Mouse (Mus musculus) limb, embryonic 12.5 days (tissue): ENCODE data around the gene Dab2ip. TPM values are rescaled to one million over a fixed set of nuclear protein-coding genes. Genes with fewer than 3 reads are reported as not detected.

ENCODE experiments used
- ATAC-seq: fragments of 200-750 bp; cut with Nextera tagmentation; 2 replicates; pipeline ENCODE4 v1.8.0; 2017; ENCODE audit warnings: low read depth, moderate TSS enrichment; ENCODE audit not compliant: insufficient number of reproducible peaks, insufficient read depth, low FRiP score, low TSS enrichment
- H3K27ac ChIP-seq: fragments of 300-500 bp; sonication (generic); 2 replicates; pipeline ENCODE4 v1.5.1; 2016; ENCODE audit warnings: mild to moderate bottlenecking, moderate library complexity
- H3K27me3 ChIP-seq: fragments of 300-500 bp; sonication (generic); 2 replicates; pipeline ENCODE4 v1.6.1; 2016; ENCODE audit warnings: mild to moderate bottlenecking, moderate library complexity
- H3K36me3 ChIP-seq: fragments of 300-500 bp; sonication (generic); 2 replicates; pipeline ENCODE4 v1.6.1; 2016; ENCODE audit warnings: mild to moderate bottlenecking, moderate library complexity
- H3K4me1 ChIP-seq: fragments of 300-500 bp; sonication (generic); replicated peaks from 2 replicates; pipeline ENCODE4 v1.6.1; 2016
- H3K4me2 ChIP-seq: fragments of 300-500 bp; sonication (generic); 2 replicates; pipeline ENCODE4 v1.6.1; 2016; ENCODE audit warnings: mild to moderate bottlenecking, moderate library complexity
- H3K4me3 ChIP-seq: fragments of 300-500 bp; sonication (generic); replicated peaks from 2 replicates; pipeline ENCODE4 v1.5.1; 2016; ENCODE audit warnings: mild to moderate bottlenecking
- H3K9ac ChIP-seq: fragments of 300-500 bp; sonication (generic); replicated peaks from 2 replicates; pipeline ENCODE4 v1.6.1; 2016; ENCODE audit warnings: mild to moderate bottlenecking, moderate library complexity
- H3K9me3 ChIP-seq: fragments of 300-500 bp; sonication (generic); 2 replicates; pipeline ENCODE4 v1.6.1; 2016; ENCODE audit warnings: mild to moderate bottlenecking, moderate library complexity
- WGBS: fragments of 180-500 bp; shearing (Covaris S2); methylation state at CpG from one replicate; pipeline ENCODE4 v1.1.7; 2016; 5-methylcytosine and 5-hydroxymethylcytosine counted together
- polyA plus RNA-seq: library from polyadenylated mRNA; unstranded; fragments of >200 nt; fragmentation: Nextera tagmentation; extraction: Ambion mirVana; gene quantifications from 2 replicates; pipeline ENCODE4 v1.2.1, GENCODE M21; 2016

Gene Dab2ip
- polyA plus RNA-seq, 1 experiment from 2014 or later, result 72.3 TPM

DNA sequence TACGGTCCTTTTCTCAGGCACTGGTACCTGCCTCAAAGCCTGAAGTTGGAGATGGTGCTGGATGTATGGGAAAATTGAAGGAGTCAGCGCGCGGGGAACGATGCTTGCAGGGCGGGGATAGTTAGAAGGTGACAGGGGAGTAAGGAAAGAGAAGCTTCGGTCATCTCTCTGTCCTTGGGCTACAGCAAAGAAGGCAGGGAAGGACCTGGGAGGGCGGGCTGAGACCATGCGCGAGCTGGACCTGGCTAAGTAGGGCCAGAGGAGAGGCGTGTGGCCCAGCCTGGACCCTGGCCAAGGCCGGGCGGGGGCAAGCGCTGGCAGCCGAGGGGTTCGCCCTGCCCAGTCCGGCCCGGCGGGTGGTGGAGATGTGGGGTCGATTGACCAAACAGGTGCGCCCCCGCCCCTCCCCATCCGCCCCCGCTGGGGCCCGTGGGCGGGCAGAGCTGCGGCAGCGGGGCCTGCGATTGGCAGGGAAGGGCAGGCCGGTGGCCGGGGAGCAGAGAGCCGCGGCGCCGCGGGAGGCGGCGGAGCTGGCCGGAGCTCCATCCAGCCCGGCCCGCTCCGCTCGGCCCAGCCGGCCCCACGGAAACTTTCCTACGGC is 24.4 kb downstream of the Dab2ip start:
- Histone ChIP-seq H3K4me2 (peak overlapping the region; percentile 96), H3K4me3 (peak overlapping the region; percentile 59), H3K9ac (peak overlapping the region; percentile 74), H3K36me3 (no peaks in the 10 kb centered on the region), H3K27ac (0 out of 2 replicates have a peak overlapping the region, but pooled peaks have one; percentile 47), H3K9me3 (no peaks in the 10 kb centered on the region), H3K27me3 (peaks cover 71% of the 10 kb centered on the region), H3K4me1 (peaks cover 41% of the 10 kb centered on the region)
- 0 out of 2 replicates have a peak, but pooled peaks have one; percentile 37 for ATAC-seq
- under 1% methylated on average over 46 of the region's 46 CpGs for WGBS

DNA sequence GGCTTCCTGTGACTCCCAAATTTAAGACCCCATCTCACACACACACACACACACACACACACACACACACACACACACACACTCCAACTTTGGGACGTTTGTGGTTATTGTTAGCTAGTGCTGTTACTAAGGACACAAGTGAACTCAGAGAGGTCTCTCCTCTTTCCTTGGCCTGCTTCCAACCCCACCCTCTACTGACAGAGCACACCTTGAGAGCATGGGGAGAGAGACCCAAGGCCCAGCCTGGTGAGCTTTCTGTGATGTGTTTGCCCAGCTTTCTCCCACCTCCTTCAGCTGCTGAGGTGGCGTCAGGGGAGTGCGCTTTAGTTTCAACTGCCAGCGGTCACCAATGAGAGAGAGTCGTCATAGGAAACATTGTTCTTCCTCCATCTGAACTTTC is 25.3 kb downstream of the Dab2ip start:
- Histone ChIP-seq H3K9me3 (no peaks in the 10 kb centered on the region), H3K4me3 (peak overlapping the region; percentile 59), H3K27ac (no peak overlapping the region), H3K36me3 (no peaks in the 10 kb centered on the region), H3K27me3 (peaks cover 73% of the 10 kb centered on the region), H3K4me1 (peaks cover 50% of the 10 kb centered on the region), H3K9ac (no peak overlapping the region), H3K4me2 (peak overlapping the region; percentile 96)
- no peak for ATAC-seq
- WGBS, result 56% methylated on average over 5 of the region's 5 CpGs

DNA sequence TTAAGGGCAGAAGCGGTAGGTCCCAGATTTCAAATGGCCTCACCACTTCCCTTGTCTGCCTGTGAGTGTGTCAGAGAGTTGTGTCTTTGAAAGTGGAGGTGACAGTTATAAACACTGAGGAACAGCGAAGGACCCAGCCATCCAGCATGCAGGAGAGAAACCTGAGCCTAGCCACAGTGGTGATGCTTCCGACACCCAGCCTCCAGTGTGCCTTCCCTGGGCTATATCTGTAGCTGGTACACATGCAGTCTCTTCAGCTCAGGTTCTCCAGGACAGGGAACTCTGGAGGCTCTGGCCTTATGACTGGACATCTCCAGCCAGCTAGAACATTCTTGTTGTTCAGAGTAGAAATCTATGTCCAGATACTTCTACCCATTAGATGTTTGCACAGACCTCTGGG is 25.9 kb downstream of the Dab2ip start:
- Histone ChIP-seq H3K4me1 (peaks cover 56% of the 10 kb centered on the region), H3K9me3 (no peaks in the 10 kb centered on the region), H3K27me3 (peaks cover 79% of the 10 kb centered on the region), H3K4me3 (no peak overlapping the region), H3K9ac (no peak overlapping the region), H3K36me3 (no peaks in the 10 kb centered on the region), H3K4me2 (no peak overlapping the region), H3K27ac (no peak overlapping the region)
- WGBS, result 66% methylated on average over 3 of the region's 3 CpGs
- ATAC-seq, result no peak

DNA sequence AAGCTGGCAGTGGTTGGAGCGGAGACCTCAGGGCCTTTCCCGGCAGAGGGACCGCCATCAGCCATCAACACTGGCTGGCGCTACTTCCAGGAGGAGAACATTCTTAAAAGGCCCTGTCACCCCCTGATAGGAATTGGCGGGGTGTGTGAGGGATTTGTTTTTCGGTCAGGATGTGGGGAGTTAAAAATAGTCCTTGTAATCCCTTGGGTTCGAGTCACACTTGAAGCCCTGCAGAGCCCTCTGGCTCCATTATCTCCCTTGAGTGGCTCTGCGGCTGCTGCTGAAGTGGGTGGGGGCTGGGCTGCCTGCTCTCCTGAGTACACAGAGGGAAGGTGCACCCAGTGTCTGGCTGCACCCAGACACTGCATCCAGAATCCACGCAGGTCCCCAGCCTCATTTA is 30.3 kb downstream of the Dab2ip start:
- Histone ChIP-seq H3K4me3 (no peak overlapping the region), H3K27ac (no peak overlapping the region), H3K4me2 (no peak overlapping the region), H3K4me1 (peaks cover 34% of the 10 kb centered on the region), H3K9ac (0 out of 2 replicates have a peak overlapping the region, but pooled peaks have one; percentile 18), H3K9me3 (no peaks in the 10 kb centered on the region), H3K27me3 (peaks cover 50% of the 10 kb centered on the region), H3K36me3 (no peaks in the 10 kb centered on the region)
- no peak for ATAC-seq
- 48% methylated on average over 9 of the region's 9 CpGs for WGBS

DNA sequence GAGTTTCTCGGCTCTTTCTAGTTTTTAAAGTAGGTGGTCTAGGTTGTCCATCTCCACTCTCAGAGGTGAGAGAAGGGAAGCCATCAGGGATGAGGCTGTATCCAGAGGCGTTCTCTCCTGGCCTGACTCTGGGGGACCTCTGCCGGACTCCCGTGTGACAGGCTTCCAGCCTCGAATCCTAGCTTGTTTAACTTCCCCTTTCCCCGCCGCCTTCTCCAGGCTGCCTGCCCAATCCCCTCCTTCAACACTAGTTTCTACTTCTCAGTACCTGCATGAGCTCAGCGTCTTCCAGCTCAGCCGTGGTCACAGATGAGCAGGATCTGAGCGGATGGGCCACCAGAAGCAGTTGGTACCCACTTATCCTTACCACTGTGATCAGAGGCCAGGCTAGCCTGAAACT is 31.3 kb downstream of the Dab2ip start:
- ATAC-seq, result no peak
- Histone ChIP-seq H3K4me1 (peaks cover 33% of the 10 kb centered on the region), H3K9me3 (no peaks in the 10 kb centered on the region), H3K4me3 (no peak overlapping the region), H3K4me2 (no peak overlapping the region), H3K27ac (no peak overlapping the region), H3K27me3 (peaks cover 40% of the 10 kb centered on the region), H3K9ac (no peak overlapping the region), H3K36me3 (no peaks in the 10 kb centered on the region)
- 74% methylated on average over 10 of the region's 10 CpGs for WGBS

DNA sequence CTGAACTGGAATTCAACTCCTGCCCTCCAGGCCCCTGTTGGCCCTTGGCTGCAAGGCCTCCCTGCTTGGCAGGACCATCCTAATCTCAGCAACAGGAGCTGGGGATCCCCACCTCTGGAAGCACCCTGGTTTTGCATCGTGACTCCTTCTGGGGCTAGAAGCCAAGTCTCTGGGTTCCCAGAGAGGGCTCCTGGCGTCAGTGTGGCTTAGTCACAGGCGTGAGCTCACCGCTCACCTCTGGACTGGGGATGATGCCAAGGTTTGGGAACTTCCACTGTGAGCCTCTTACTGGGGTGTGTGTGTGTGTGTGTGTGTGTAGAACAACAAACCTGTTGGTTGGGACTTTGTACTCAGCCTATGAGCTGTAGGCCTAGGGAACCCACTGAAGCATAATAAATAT is 31.7 kb downstream of the Dab2ip start:
- Histone ChIP-seq H3K36me3 (no peaks in the 10 kb centered on the region), H3K9ac (no peak overlapping the region), H3K9me3 (no peaks in the 10 kb centered on the region), H3K4me1 (peaks cover 34% of the 10 kb centered on the region), H3K4me3 (no peak overlapping the region), H3K27ac (no peak overlapping the region), H3K27me3 (peaks cover 36% of the 10 kb centered on the region), H3K4me2 (no peak overlapping the region)
- 93% methylated on average over 4 of the region's 4 CpGs for WGBS
- no peak for ATAC-seq

DNA sequence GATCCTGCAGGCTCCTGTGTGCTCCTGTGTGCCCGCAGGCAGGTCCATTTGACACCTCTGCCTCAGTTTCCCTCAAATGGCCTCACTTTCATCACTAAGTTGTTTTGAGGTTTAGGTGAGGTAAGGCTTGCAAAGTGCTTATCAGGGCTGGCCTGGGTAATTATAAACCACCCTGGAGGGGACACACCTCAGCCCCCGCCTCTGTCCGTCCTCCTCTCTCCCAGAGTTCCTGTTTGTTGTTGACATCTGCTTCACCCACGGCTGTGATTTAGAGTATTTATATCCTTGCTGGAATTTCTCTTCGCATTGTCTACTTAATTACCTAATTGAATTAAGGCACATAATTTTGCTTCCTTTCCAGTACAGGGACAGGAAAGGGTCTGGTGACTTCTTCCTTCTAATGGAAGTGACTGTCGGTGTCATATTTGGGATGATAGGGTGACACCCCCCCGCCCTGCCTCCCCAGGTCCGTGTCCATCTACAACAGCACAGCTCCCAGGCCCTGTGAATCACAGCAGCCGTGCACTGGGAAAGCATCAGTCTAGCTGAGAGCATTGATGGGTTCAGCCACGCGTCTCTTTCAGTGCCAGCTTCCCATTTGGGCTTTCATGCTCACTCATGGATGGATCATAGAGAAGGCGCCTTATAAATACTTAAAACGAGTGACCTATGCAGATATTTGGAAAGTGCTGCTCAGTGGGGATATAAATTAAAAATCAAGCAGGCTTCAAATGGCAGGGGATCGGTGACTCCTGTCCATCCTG is 34.1 kb downstream of the Dab2ip start:
- peaks cover 37% of the 10 kb centered on the region for H3K4me1 ChIP-seq
- H3K9me3 ChIP-seq, result no peaks in the 10 kb centered on the region
- 74% methylated on average over 14 of the region's 14 CpGs for WGBS
- no peaks in the 10 kb centered on the region for H3K36me3 ChIP-seq
- H3K9ac ChIP-seq, result no peak overlapping the region
- no peak for ATAC-seq
- no peak overlapping the region for H3K4me2 ChIP-seq
- H3K27me3 ChIP-seq, result peaks cover 23% of the 10 kb centered on the region
- no peak overlapping the region for H3K4me3 ChIP-seq
- no peak overlapping the region for H3K27ac ChIP-seq

DNA sequence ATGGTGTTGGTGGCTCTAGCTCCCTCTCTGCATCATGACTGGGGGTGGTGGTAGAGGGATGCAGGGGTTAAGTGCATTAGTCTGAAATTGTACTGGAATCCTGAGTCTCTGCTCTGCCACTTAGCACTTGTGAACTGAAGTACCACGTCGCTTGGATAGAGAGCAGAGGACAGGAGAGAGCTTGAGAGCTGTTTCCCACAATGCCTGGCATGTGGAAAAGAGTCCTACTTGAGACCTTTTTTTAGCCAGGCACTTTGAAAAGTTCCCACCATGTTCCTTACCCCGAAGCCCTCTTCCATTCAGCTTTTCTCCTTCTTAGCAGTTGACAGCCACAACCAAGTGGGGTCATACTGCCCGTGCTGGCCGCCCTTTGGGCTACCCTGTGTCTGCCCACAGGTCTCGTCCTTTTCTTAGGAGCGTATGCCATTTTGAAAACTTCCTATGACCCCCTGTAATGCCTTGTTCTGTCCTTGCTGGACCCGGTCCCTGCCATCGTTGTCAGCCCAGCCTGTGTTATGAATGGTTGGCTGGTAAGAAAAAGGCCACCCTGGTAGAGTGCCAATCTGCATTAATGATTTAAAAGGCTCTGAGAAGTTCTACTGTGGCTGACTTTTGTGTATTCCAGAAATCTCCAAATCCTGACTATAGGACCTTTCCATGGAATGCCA is 34.8 kb downstream of the Dab2ip start:
- WGBS, result 85% methylated on average over 9 of the region's 9 CpGs
- Histone ChIP-seq H3K9ac (no peak overlapping the region), H3K36me3 (no peaks in the 10 kb centered on the region), H3K4me1 (peaks cover 37% of the 10 kb centered on the region), H3K9me3 (no peaks in the 10 kb centered on the region), H3K4me3 (no peak overlapping the region), H3K4me2 (no peak overlapping the region), H3K27ac (no peak overlapping the region), H3K27me3 (peaks cover 20% of the 10 kb centered on the region)
- ATAC-seq, result no peak

DNA sequence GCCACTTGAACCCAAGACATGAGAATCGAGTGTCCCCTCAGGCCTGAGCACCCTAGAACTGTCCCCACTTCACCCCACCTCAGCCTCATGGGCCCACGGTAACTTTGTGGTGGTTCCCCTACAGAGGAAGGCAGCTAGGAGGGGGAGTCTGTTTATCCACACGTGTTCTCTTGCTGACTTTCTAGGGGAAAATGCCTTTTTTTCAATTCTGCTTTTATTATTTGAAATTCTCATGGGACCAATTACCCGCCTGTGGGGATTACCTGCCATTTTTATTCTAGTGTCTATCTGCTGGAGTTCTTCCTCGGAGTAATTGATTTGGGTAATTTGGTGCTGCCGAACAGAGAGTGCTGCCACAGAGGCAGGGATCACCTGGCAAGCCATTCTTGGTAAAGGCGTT is 35.8 kb downstream of the Dab2ip start:
- H3K36me3 ChIP-seq, result no peaks in the 10 kb centered on the region
- no peak overlapping the region for H3K4me3 ChIP-seq
- H3K27ac ChIP-seq, result no peak overlapping the region
- H3K4me1 ChIP-seq, result peaks cover 35% of the 10 kb centered on the region
- peaks cover 11% of the 10 kb centered on the region; the same call in 1 of the 2 replicates for H3K27me3 ChIP-seq
- no peaks in the 10 kb centered on the region for H3K9me3 ChIP-seq
- H3K9ac ChIP-seq, result no peak overlapping the region
- no peak overlapping the region for H3K4me2 ChIP-seq
- WGBS, result 69% methylated on average over 7 of the region's 7 CpGs
- ATAC-seq, result no peak

DNA sequence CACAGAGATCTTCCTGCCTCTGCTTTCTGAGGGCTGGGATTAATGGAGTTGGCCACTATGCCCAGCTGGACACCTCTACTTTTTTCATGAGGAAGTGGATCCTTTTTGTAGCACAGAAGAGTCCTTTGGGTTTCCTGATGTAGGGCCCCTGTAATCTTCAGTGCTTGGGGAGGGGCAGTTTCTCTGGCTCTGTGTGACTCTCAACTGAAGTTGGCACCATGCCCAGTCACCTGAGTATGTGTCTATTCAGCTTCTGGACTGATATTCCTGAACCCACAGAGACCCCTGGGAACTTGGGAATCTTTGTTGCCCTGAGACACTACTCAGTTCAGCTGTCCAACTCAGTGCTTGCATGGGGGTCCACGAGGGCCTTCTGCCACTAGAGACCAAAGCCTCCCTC is 37.0 kb downstream of the Dab2ip start:
- H3K27ac ChIP-seq, result no peak overlapping the region

DNA sequence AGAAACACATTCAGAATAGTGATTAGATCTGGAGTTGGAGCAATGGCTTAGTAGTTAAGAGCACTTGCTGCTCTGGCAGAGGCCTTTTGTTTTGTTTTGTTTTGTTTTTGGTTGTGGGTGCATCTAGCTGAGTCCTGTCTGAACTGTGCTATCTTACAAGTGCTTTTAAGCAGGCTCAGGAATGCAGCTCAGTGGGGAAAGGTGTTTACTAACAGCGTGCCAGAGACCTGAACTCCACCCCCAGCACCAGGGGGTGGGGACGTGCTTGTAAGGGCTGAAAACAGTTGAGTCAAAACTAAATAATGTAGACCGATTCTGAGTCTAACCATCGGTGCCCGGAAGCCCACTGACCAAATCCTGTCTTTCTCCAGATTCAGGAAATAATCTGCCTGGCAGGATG is 37.7 kb downstream of the Dab2ip start:
- Histone ChIP-seq H3K36me3 (no peaks in the 10 kb centered on the region), H3K4me2 (no peak overlapping the region), H3K9ac (no peak overlapping the region), H3K4me1 (peaks cover 35% of the 10 kb centered on the region), H3K4me3 (no peak overlapping the region), H3K27me3 (no peaks in the 10 kb centered on the region), H3K9me3 (no peaks in the 10 kb centered on the region), H3K27ac (no peak overlapping the region; the same call in 1 of the 2 replicates)
- ATAC-seq, result no peak
- 54% methylated on average over 5 of the region's 5 CpGs for WGBS

More for the DNA sequence above, 37.0 kb downstream of the Dab2ip start:
- Histone ChIP-seq H3K9me3 (no peaks in the 10 kb centered on the region), H3K9ac (no peak overlapping the region), H3K36me3 (no peaks in the 10 kb centered on the region), H3K4me1 (peaks cover 35% of the 10 kb centered on the region), H3K4me3 (no peak overlapping the region), H3K4me2 (no peak overlapping the region), H3K27me3 (no peaks in the 10 kb centered on the region)
- WGBS, result 67% methylated on average over 1 of the region's 1 CpGs
- no peak for ATAC-seq
